Mouse (Mus musculus) gastrocnemius, postnatal 25 days (tissue): ENCODE data around the gene Uqcc2. TPM values are rescaled to one million over a fixed set of nuclear protein-coding genes. Genes with fewer than 3 reads are reported as not detected.

Experiments
- DNase-seq: peaks from one replicate; pipeline ENCODE4 v3.0.0; 2022
- total RNA-seq, 2 experiments: library from RNA; stranded (reverse); gene quantifications; 1 replicate in 1 of 2; 2 replicates in 1 of 2; pipeline ENCODE4 v1.2.3; 2021

The Uqcc2 gene
- total RNA-seq, 2 experiments from 2014 or later, result 356 to 366 TPM

DNA sequence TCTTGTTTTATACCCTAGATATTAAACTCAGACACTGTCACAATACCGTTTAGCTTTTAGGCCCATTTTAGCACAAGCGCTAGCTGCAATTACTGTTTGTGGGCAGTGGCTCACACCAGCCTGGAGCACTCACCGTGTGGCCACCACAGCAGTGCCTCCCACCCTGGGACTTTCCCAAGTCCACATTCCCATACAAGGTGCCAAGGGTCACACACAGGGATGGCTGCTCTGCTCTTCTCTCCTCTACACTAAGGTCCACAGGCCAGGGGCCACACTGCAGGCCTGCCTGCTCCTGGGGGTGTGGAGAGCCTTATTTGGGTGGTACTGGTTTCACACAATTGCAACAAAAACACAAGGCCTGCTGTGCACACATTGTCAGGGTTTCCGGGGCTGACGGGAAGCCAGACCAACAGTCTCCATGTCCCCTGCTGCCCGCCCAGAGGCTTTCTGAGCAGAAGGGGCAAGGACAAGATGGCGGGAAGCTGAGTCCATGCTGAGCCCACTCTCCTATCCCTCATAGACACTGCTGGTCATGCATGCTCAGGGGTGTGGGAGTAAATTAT is 9.8 kb downstream of the Uqcc2 start:
- DNase-seq, result no peak

DNA sequence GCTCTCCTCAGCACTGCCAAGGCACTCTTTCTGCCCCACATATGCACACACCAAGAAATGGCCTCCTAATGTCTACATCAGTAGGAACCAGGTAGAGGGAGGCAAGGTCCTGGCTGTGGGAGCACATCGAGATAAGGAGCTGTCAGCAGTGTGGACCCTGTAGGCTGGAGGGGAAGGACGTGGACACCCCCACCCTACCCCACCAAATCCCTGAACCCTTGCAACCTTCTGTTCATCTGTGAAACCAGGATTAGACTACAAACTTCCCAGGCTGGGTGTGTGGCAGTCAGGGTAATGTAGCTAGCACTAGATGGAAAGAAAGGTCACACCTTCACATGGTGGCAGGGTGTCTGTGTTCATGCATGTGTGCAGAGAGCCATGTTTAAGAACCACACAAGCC is 10.6 kb downstream of the Uqcc2 start:
- DNase-seq, result no peak

DNA sequence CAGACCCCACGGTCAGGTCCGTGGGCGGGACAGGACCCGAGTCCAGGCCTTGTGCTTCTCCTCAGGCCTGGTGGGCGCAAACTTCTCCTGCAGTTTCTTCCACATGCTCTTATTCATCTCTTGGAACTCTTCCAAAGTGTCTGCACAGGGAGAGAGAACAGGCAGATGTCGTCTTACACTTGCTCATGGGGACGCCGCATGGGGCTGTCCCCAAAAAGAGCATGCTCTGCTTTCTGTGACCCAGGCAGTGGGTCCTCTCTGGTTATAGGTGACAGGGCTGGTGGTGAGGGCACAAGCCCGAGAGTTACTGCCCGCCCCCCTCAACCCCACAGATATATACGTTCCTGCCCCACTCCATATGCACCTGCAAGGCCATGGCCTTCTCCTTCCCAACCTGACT is 11.0 kb downstream of the Uqcc2 start:
- no peak for DNase-seq

DNA sequence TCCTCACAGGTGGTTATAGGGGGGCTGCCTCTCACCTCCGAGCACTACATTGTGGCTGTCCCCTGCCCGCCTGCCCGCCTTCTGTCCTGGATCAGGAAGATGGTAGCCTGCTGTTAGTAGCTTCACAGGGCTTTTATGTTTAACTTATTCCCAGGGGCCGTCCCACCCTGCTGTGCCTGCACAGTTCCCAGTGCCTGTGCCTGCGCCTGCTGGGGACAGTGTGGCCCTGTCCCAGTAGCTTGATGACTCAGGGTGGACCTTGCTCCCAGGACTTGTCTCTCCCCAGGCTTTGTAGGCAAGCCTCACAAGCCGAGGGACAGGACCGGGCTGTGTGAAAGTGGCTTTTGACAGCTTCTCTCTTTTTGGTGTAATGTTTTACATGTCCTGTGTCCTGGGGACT is 11.9 kb downstream of the Uqcc2 start:
- no peak for DNase-seq

DNA sequence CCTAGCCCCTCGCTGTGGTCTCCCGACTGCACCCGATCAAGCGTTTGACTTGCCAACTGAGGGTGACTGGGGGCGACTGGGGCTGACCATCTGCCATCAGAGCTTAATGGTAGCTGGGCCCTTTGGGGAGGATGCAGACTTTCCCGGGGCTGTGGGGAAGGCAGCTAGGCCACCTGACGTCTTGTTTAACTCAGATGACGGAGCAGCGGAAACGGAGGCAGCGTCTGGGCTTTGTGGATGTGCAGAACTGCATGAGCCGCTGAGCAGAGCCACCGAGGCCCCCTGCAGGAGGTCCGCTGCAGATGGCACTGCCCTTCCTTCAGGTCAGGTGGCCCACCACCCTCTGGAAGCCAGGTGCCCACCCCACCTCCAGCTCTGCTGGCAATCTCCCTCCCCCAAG is 12.4 kb downstream of the Uqcc2 start:
- DNase-seq, result no peak

DNA sequence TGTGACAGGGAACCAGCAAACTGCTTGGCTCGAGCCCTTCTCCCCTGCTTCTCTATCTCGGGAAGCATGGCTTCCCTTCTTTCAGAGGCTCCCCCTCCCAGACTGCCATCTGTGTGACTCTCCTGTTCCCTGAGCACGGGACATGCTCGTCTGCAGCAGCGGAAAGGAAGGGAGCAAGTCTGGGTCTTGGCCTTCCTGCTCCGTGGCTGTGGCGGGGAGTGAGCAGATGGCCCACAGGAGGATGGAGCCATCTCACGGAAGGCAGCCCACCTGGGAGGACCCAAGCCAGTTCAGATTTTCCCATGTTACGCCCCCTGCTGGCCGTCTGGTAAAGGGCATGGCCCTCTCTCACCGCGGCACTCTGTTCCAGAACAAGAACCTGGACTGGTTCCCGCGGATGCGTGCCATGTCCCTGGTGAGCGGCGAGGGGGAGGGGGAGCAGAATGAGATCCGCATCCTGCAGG is 13.1 kb downstream of the Uqcc2 start:
- DNase-seq, result peak; percentile 62

DNA sequence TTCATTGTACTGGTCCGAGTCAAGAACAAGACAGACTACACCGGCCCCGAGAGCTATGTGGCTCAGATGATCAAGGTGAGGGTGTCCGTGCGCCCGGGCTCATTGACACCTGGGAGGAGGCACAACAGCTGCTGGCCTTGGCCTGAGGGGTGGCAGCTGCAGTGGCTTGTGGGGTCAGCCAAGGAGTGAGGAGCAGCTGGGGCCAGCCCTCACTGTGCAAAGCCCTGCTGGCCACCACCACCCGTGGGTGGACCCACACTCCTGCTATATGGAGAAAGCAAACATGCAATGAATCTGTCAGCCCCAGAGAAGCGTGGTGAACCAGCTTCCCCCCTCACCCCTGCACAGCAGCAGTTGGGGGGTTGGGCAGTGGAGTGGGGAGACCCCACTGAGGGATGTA is 13.8 kb downstream of the Uqcc2 start:
- no peak for DNase-seq

DNA sequence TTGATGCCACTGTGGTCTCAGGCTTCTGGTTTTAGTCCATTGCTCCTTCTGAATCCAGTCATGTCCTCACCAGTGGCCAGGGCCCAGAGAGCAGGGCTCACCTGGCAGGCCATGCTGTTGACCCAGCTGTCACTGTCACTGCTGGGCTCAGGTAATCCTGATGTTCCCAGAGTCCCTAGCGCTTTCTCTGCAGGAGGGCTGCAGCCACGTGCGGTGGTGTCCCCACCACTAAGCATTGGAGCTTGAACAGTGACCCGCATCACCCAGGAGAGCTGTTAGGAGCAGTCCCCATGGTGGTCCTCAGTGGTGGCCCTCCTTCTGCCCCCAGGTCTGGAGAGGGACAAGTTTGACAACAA is 14.2 kb downstream of the Uqcc2 start:
- no peak for DNase-seq

DNA sequence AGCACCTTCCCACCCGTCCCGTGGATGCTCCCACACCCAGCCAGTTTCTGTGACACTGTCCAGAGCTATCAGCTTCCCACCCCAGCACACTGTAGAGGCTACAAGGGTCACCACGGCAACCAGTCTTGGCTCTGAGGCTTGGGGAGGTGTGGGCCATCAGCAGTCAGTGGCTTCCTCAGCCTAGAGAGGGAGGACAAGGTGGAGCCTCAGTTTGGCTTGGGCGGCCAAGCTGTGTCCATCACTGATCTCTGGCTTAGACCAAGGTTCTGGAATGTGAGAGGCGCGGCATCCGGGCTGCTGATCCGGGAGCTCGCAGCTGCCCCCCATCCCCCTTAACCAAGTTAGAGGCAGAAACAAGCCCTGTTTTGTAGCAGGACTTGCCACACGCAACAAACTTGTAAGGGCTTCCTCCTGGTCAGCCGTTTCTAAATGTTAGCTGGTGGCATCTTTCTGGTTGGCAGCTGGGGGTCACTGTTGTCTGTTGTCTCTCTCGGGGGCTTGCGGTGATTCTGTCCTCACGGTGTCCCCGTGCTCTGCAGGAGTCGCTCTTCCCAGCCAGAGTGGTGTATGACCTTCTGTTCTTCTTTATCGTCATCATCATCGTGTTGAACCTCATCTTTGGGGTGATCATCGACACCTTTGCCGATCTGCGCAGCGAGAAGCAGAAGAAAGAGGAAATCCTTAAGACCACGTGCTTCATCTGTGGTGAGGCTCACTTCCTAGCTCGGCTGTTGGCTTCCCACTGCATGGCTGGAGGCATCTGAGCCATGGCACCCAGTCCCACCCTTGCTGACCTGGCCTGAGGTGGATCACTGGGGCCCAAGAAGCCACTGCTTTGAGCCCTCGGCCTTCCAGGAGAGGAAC is 14.8 kb downstream of the Uqcc2 start:
- no peak for DNase-seq

DNA sequence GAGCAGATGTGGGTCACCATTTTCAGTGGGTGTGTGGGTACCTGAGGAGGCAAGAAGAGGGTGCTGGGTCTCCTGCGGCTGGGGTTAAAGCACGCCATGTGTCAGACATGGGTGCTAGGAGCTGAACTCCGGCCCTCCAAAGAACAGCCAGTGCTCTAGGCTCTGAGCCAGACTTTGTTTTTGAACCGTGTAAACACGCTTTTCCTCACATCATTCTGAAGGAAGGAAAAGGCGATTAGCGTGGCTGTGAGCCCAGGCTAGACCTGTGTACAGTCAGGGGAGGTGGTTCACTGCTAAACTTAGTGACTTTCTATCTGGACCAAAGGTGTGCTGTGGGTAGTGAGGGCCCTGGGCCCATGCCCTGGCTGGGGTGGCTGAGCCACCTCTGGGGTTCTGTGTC is 23.6 kb downstream of the Uqcc2 start:
- no peak for DNase-seq

DNA sequence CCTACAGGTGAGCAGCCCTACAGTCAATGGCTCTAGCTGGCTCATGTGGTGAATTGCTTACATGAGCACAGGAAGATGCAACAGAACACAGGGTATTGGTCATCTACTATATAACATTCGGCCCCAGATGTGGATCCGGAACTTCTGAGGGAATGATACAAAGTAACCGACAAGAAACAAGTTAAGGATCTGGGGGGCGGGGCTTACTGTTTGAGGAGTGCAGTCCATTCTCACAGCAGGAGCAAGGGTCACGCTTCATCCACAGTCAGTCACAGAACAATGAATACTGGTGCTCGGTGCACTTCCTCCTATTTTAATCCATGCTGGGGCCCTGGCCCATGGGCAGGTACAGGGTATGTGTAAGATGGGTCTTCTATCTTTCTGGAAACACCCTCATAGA is 25.8 kb downstream of the Uqcc2 start:
- no peak for DNase-seq

DNA sequence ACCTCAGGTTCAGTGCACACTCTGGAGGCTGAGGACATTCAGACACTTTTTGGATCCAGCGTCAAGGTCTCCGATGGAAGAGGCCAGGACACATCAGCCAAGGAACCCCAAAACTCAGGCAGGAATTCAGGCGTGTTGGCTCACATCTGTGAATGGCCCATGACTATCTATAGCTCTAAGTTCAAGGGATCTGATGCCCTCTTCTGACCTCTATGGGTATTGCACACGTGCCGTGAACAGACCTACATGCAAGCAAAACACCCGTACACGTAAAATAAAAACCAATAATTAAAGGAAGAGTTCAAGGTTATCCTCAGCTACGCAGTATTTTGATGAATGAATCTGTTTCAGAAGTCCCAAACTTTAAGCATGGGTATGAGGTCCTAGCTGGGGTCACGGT is 27.0 kb downstream of the Uqcc2 start:
- no peak for DNase-seq

DNA sequence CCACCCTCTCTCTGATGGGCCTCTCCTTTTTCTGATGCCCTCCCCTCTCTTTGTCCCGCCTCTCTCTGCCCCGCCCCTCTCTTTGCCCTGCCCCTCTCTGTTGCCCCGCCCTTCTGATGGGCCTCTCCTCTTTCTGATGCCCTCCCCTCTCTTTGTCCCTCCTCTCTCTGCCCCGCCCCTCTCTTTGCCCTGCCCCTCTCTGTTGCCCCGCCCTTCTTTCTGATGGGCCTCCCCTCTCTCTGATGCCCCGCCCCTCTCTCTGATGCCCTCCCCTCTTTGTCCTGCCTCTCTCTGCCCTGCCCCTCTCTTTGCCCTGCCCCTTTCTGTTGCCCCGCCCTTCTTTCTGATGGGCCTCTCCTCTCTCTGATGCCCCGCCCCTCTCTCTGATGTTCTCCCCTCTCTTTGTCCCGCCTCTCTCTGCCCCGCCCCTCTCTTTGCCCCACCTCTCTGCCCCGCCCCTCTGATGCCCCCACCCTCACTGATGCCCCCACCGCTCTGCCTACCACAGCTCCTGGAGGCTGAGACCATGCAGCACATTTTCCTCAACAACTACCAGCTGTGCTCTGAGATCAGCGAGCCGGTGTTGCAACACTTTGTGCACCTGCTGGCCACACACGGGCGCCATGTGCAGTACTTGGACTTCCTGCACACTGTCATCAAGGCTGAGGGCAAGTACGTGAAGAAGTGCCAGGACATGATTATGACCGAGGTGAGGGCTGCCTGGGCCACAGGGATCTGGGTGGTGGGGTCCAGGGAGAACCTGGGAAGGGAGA is 27.8 kb downstream of the Uqcc2 start:
- no peak for DNase-seq

DNA sequence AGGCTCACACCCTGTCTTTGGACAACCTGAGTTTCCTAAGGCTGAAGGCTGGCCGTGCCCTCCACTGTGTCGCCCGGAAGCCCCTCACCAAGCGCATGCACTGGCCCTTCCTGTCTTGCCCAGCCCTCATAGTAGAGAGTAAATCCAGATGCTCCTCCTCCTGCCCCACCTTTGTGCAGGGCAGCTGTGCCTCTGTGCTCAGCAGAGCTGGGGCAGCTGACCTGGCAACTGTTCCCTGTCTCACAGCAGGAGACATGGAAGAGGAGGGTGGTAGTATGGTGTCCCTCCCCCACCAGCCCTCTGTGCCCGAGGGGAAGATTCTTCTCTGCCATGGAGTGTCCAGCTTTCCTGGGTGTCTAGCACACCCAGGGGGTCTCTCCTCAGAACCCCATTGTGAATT is 32.0 kb downstream of the Uqcc2 start:
- DNase-seq, result no peak

DNA sequence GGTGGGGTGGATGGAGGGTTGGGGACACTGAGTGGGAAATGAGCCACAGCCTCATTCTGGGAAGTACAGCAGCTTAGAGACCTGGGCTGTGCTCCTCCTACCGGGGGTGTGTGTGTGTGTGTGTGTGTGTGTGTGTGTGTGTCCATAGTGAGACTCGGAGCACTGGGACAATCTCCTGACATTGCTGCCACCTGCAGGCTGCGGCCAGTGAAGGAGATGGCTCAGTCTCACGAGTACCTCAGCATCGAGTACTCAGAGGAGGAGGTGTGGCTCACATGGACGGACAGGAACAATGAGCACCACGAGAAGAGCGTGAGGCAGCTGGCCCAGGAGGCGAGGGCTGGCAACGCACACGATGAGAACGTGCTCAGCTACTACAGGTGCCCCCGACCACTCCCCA is 38.0 kb downstream of the Uqcc2 start:
- no peak for DNase-seq

DNA sequence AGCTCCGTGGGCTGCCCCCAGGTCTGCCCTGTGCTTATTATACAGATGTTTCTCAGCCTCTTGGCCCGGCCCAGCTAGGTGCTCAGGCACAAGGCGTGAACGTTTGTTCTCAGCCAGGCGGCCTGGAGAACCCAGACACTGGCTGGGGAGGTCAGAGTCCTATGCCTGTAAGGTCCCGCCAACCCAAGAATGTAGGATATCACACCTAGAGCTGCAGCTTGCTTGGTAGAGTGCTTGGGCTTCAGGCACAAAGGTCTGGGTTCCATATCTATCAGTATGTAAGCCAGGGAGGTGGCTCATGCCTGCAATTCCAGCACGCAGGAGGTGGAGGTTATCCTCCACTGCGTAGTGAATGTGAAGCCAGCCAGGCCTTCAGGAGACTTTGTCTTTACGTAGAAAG is 43.6 kb downstream of the Uqcc2 start:
- DNase-seq, result no peak

DNA sequence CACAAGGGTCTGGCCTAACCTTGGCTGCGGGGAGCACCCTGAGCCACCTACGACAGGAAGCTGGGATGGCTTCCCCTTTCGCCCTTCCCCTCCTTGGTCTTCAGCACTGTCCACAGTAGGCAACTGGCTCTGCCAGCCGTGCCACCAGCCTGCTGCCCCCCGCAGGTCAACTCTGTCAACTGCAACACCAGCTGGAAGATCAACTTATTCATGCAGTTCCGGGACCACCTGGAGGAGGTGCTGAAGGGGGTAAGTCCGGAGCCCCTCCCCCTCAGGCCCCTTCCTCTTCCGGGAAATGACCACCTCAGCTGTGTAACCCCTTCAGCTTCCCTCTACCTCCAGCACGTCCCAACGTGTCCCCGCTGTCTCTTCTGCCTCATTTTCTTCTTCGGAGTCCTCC is 46.3 kb downstream of the Uqcc2 start:
- no peak for DNase-seq

DNA sequence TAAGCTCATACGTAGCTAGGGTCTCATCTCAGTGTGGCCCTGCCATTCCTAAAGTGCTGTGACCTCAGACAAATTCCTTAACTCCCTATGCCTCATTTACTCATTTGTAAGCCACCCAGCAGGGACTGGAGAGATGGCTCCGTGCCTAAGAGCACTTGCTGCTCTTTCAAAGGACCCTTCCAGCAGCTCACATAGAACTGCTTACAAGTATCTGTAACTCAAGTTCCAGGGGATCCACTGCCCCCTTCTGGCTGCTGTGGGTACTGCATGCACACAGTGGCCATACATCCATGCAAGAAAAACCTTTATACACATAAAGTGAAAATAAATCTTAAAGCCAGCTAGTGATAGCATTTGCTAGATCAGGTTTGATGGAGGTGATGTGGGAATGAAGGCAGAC is 48.0 kb downstream of the Uqcc2 start:
- no peak for DNase-seq

DNA sequence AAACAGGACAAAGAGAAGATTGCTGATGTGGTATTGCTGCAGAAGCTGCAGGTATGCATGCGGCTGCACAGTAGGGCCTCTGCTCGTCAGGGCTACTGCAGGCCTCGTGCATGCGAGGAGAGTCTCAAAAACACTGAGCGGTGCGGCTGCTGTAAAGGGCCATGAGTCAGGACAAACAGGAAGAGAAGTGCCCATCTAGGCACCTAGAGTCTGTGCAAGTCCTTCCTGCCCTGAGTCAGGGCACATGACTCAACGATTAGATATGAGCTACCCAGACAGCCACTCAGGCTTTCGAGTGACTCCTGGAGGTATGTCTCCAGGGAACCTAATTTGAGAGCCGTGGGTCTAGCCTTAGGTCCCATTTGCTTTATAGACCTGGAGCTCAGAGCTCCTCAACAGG is 50.1 kb downstream of the Uqcc2 start:
- no peak for DNase-seq

DNA sequence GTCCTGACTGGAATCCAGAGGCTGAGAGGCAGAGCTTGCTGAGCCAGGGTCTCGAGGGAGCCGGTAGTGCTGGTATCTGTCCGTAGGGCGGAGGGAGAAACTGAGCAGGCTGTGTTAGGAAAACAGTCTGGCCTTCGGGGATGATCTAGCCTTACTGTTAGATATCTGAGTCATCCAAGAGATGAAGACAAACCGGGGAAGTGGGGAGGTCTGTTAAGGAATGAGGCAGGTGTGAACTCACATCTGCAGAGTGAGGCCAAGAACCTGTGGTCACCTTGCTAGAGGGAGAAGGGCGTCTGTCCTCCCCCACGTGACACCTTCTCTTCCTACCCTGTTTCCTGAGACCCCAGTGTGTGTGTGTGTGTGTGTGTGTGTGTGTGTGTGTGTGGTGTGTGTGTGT is 50.9 kb downstream of the Uqcc2 start:
- DNase-seq, result no peak

DNA sequence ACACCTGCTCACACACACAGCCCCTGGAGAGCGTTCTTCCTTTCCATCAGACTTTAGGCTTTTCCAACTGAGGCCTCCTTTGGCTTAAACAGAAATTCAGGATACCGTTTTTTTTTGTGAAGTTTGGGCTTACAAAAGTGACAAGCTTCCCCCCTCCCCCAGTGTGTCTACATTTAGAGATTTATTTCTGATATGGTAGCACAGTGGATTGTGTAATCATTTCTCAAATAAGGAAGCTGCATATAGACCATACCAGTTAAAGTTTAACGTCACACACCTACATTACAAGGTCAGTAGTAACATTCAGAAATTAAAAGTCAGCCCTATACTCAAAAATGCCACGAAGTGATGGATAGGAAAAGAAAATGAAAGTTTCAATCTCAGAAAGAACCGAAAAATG is 51.8 kb downstream of the Uqcc2 start:
- no peak for DNase-seq

DNA sequence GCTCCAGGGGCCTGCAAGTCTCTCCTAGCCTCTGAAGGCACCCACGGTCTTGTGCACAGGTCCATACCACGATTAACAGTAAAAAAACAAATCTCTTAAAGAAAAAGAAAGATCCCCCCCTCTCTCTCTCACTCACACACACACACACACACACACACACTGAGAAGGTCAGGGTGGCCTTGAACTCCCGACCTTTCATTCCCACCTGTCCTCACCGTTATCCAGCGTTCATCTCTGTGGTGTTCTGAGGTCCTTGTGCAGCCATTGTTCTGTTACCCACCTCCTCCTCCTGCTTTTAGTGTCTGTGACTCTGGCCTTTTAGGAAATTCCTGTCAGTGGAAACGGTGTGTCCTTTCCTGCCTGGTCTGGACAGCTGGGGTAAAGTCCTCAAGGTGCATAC is 55.2 kb downstream of the Uqcc2 start:
- DNase-seq, result no peak

DNA sequence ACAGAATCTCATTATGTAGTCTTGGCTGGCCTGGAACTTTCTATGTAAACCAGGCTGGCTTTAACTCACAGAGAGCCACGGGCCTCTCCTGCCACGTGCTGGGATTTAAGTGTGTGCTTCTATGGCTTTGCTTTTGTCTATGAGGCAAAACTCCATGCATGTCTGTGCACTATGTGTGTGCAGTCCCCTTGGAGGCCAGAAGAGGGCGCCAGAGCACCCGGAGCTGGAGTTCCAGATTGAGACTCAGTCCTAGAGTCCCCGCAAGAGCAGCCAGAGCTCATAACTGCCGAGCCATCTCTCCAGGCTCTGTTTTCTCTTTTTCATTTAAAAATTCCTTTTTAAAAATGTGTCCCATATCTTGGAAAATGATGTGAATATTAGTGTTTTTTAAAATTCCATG is 55.8 kb downstream of the Uqcc2 start:
- no peak for DNase-seq

DNA sequence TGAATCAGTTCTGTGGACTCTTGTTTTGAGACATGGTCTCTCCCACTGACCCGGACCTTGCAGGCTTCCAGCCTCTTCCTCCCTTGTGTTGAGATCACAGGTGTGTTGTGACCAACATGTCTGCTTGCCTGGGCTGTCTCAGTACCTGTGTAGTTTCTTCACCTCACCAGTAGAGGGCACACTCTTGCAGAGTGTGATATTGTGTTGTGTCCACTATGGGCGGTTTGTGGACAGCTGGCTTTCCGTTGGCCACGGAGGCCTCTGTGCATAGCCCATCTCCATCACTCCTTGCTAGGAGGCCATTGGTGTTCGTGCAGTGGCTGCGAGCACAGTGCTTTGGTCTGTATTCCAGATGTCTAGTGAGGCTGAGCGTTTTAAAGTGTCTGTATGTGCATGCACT is 56.6 kb downstream of the Uqcc2 start:
- no peak for DNase-seq
